Mouse (Mus musculus) olfactory bulb, adult 2 months (tissue): Measurements from ENCODE around the gene Gm21860.
"Not testable (repeated sequence)": the region's sequence is repeated elsewhere in the genome, so short reads cannot be mapped to it uniquely, and the experiment has no call there.

Experiments used
- CTCF ChIP-seq: fragments of 200-500 bp; IDR thresholded peaks from 2 replicates; pipeline ENCODE4 v1.5.1; 2012; ENCODE audit warnings: low read depth, mild to moderate bottlenecking, low read length, moderate library complexity; ENCODE audit not compliant: insufficient read depth
- POLR2A ChIP-seq: fragments of 200-500 bp; IDR thresholded peaks from 2 replicates; pipeline ENCODE4 v1.6.1; 2012; ENCODE audit warnings: mild to moderate bottlenecking, low read depth, low read length, moderate library complexity; ENCODE audit not compliant: insufficient read depth

- TF ChIP-seq POLR2A, CTCF: not testable (repeated sequence)
Measured at GRCm38 (mm10) chrY:90728905-90729256, 25.7 kb downstream of the Gm21860 start.
